Mouse (Mus musculus) embryo, embryonic 10.5 days (tissue): ENCODE results near the gene Fam126b.
"Not testable (repeated sequence)": the region's sequence is repeated elsewhere in the genome, so short reads cannot be mapped to it uniquely, and the experiment has no call there.

Experiments
- DNase-seq: peaks from one replicate; pipeline ENCODE4 v3.0.0-alpha.2; 2015; ENCODE audit warnings: low spot score

The Fam126b gene

DNA sequence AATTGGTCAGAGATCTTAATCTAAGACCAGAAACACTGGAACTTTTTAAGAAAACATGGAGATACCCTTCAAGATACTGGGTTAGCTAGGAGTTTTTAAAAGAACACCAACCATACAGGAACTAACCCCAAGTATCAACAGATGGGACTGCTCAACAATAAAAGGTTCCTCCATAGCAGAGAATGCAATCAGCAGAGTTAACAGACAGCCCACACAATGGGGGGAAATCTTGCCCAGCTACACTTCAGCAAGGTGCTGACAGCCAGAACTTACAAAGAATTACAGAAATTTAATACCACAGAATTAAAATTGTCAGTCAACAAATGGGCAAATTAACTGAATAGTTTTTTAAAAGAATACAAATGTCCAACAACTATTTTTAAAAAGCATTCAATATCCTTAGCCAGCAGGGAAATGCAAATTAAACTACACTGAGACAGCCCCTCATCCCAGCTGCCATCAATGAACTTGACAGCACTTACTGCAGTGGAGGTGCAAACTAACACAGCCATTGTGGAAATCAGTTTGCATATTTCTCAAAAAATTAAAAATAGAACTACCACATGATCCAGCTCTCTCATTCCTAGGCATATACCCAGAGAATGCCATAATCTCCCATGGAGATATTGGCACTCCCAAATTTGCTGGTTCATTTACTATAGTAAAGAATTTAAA is 17.5 kb downstream of the Fam126b start:
- DNase-seq, result no peak

DNA sequence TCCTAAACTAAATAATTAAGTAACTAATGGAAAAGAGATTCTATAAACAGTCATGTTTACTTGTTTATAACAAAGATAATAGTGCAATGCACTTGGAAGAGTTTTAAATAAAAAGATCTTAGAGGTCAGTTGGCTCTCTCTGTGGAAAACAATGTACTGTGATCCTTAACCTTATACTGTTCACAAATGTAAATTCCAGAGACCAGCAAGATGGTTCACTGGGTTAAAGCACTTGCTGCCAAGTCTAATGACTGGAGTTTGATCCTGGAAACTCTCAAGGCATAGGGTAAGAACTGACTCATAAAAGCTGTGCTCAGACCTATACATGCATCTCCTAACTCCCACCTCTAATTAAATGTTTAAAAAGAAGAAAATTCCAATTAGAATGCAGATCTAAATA is 19.5 kb downstream of the Fam126b start:
- DNase-seq, result no peak

DNA sequence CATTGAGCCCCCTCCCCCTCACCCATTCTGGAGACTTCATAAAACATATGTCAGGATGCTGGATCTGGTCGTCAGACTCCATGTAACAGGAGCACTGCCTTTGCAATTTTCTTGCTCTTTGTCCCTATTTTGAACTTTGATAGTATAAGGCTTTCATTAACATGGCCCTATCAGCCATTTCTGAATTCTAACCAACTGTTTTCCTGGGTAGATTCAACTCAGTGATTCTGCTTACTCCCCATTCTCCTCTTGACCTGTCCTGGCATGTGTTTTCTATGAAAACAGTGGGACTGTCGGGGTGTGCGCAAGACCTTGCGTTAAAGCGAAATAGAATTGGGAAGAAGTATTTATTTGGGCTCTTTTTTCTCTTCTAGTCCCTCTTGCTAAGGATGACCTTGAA is 21.1 kb downstream of the Fam126b start:
- no peak for DNase-seq

DNA sequence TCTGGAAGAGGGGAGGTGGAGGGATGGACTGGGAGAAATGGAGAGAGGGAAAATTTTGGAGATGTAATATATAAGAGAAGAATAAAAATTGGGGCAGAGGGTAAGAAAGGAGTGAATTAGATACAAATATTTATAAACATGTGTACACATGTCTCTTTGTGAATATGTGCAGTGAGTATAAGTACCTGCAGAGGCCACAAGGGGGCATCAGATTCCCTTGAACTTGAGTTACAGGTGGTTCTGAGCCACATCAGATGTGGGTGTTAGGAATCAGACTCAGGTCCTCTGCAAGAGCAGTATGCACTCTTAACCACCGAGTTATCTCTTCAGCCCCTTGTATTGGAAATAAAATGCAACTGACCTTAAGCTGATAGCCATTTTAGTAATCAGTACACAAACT is 23.7 kb downstream of the Fam126b start:
- DNase-seq, result peak; percentile 46

DNA sequence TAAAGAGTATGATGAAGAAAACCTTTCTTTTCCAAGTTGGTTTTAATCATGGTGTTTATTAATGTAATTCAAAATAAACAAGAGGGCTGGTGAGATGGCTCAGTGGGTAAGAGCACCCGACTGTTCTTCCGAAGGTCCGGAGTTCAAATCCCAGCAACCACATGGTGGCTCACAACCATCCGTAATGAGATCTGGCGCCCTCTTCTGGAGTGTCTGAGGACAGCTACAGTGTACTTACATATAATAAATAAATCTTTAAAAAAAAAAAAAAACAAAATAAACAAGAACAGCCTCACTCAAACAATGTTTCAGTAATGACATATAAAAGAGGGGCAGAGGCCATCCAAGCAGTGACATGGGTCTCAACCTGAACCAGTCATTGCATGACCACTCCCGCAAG is 25.8 kb downstream of the Fam126b start:
- DNase-seq, result not testable (repeated sequence)

DNA sequence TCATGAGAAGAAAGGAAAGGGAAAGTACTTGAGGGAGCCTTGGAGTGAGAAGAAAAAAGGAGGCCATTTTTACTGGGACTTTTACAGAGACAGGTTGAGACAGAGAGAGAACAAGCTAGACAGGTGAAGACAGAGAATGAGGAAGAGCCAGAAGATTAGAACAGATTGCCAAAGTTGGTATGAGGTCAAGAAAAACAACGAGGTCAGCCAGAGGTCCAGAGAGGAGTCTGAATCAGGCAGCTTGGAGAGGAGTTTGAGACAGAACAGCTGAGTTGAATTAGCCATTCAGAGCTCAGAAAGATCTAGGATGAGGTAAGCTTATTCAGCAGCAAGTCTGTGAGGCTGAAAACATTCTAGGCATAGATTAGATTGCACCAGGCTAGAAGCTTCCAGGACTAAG is 44.7 kb downstream of the Fam126b start:
- DNase-seq, result no peak

DNA sequence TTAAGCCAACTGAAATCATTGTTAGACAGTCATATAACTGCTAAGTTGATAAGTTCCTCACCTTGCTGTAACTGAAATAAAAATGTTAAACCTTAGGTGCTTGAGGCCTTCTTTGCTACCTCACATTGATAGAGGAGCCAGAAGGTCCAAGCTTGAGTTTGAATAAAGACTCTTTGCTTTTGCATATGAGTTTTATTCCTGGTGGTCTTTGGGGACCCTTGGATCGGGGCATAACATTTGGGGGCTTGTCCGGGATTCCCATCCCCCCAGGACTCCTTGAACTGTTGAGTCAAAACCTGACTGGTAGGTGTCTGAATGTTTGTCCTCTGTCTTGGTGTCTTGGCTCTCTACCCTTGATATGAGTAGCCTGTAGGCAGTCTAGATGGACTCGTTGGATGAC is 78.9 kb downstream of the Fam126b start:
- no peak for DNase-seq

DNA sequence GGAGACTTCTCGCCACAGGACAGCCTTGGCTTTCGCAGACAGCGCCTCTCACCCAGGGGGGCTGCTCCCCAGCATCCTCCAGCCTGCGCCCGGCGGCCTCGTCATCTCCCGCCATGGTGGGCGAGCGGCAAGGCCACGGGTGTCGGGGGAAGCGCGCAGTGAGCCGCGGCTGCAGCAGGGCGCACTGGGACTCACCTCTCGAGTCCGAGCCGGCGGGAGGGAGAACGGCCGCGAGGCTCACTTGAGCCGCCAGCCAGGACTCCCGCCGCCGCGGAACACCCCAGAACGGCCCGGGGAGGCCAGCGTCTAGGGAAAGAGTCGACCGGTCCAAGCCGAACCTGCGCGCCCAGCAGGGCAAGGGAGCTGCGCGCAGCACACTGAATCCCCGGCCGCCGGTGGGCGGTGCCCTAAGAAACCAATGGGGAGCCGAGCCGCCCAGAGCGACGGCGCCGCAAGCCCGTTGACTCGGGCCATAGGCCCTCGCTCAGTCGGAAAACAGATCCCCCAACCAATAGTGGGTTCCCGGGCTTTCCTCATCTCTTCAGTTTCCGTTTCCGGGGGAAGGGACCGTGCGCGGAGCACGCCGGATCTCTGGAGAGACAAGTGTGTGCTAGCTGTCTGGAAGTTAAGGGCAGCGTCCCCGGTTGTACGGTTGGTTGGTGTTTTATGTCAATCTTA is 81.4 kb downstream of the Fam126b start, which contains the start of gene Orc2:
Gene Orc2 (minus strand): TSS at position 533 of the 678 bp plus-strand sequence.
- DNase-seq, result peak; percentile 96

DNA sequence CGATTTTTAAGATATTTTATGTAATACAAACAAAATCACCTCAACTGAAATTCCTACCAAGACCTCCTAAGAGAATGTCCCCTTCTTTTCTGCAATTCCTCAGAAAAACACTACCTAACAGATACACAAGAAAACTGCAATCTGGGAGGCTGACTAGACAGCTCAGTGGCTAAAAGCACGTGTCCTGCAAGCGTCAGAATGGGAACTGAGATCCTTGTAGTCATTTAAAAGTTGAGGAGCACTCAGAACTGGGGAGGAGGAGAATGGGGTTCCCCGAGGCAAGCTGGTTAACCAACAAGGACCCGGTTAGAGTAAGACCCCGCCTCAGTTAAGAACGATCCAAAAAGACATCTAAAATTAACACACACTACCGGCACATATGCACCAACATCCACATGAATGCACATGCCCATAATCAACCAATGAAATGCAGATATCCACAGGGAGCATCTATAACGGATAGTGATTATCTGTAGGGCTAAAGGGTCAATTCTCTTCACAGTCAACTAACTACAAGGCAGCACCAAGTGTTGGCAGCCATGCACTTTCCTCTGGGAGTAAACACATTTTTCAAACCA is 82.2 kb downstream of the Fam126b start:
- peak; percentile 22 for DNase-seq

DNA sequence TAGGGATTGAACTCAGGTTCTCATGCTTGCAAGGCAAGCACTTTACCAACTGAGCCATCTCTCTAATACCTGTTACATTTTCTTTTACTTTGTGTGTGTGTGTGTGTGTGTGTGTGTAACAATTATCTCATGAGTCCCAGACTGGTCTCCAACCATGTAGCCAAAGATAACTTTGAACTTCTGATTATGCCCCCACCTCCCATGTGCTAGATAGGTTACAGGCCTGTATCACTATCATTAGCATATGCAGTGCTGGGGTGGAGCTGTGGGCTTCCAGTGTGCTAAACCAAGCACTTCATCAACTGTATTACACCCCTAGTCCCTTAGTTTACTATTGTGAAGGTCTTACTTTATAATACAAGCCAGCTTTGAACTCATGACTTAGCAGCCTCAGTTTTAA is 83.0 kb downstream of the Fam126b start:
- peak; percentile 3 for DNase-seq

DNA sequence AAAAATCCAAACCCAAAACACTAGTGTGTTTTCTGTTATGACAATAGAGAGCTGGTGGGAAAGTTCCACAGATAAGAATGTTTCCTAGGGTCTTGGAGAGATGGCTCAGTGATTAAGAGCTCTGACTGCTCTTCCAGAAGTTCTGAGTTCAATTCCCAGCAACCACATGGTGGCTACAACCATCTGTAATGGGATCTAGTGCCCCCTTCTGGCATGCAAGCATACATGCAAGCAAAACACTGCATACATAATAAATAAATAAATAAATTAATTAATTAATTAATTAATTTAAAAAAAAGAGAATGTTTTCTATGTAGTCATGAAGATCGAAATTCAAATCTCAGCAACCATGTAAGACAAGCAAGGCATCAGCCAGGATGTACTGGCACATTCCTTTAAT is 87.4 kb downstream of the Fam126b start:
- DNase-seq, result no peak

DNA sequence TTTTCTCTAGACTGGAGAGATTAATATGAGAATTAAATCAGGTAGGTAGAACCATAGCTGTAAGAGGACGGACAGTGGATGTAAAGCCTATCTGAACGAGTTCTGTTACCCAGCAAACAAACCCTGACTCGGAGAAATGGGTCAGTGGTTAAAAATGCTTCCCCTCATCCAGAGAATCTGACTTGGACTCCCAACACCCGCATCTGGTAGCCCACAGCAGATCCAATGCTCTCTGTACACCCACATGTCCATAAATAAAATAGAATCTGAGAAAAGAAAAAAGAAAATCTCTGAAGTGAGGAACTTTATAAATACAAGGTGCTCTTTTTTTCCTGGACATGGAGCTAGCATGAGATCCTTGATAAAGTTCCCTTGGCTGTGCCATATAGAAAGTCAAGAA is 88.4 kb downstream of the Fam126b start:
- DNase-seq, result no peak

DNA sequence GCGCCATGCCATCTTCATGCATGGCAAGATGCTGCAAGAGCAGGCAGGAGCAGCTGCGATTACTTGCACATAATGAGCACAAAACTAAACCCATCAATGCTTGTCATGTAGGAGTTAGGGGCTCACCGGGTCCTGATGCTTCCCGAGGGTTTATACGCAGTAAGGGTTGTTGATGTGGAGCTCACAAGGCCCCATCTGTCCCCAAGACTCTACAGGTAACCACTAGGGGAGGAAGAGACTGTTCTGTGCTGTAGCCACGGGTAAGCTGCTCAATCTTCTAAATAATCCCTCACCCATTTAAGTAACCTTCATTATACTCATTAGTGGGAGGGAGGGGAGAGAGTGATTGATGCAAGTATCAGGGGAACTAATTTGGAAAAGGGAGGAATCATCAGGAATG is 90.5 kb downstream of the Fam126b start:
- DNase-seq, result no peak

DNA sequence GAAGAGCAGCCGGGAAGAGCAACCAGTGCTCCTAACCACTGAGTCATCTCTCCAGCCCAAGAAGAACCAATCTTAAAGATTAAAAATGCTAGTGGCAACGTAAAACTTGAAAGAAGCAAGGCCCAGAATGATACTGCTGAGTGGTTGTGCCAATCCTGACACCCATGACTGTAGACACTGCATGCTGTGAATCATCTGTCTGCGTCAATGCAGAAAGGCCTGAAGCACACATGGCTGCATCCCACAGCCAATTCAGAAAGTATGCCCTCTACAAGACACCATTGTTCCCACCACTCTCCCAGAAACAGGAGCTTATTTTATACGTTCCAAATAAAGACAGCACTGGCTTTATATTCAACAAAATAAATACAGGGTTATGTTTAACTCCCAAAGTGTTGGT is 103.5 kb downstream of the Fam126b start:
- DNase-seq, result no peak

DNA sequence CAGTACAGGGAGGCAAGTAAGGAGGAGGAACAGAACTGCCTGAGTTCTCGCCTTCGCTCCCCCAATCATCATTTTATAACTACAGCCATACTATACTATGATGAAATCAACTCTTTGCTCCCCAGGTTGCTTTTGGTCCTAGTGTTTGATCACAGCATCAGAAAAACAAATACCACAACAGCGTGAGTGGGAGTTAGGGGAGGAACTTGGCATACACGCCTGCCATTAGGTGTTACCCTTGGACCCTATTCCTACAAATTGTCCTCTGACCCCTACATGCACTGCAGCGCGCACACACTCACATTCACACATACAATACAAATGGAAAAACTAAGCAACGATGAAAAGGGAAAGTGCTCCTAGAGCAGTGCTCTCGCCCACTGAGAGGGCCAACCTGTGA is 110.5 kb downstream of the Fam126b start:
- DNase-seq, result no peak
